ENCODE assay signal across 32 mouse cellular contexts in the genomic region with DNA sequence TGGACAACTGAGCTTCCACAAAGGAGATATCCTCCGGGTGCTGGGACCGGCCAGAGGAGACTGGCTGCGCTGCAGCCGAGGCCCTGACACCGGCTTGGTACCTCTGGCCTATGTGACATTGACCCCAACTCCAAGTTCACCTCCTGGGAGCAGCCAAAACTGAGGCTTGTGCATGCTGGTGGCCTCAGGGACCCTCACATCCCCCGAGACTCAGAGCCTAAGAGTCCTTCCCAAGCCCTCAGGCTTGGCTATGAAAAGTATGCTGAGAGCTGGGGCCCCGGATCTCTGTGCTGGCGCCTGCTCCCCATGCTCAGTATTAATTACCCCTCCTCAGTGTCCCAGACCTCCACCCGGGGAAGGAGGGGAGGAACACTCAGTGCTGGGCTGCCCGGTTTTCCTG. TPM values are rescaled to one million over a fixed set of nuclear protein-coding genes. Genes with fewer than 3 reads are reported as not detected.
DNase-seq lines count a peak whose midpoint lies in the region; ATAC-seq and TF ChIP-seq lines count a peak whose summit lies in the region.
"Had no signal": no experiment of that assay in that cellular context is flagged by ENCODE, and none has a peak within 500 bp of the region (broad histone marks: within the 10 kb centered on the region; RNA-seq: fewer than 3 reads in every experiment).

No protein-coding gene starts in this region.

- H3K27me3 ChIP-seq in limb, embryonic 11.5 days (ENCODE audit: control insufficient read depth, insufficient read depth, low read length) = peaks cover 51% of the 10 kb centered on the region
- peaks cover 97% of the 10 kb centered on the region for H3K27me3 ChIP-seq in limb, embryonic 10.5 days (ENCODE audit: low read depth, poor library complexity, severe bottlenecking)
- no peaks in the 10 kb centered on the region for H3K27me3 ChIP-seq in midbrain, postnatal 0 days (ENCODE audit: insufficient read depth, low read length)
- H3K27me3 ChIP-seq in midbrain, embryonic 15.5 days (replicated peaks) = peaks cover 27% of the 10 kb centered on the region
- peaks cover 86% of the 10 kb centered on the region for H3K27me3 ChIP-seq in E14TG2a.4 (ENCODE audit: insufficient read depth, low read length)

- peaks cover 3% of the 10 kb centered on the region; the same call in 1 of the 2 replicates for H3K36me3 ChIP-seq in limb, embryonic 11.5 days (ENCODE audit: control insufficient read depth, insufficient read depth, low read length)
- peaks cover 37% of the 10 kb centered on the region for H3K36me3 ChIP-seq in limb, embryonic 10.5 days
- peaks cover 59% of the 10 kb centered on the region for H3K36me3 ChIP-seq in midbrain, postnatal 0 days (ENCODE audit: insufficient read depth, low read length)
- H3K36me3 ChIP-seq in midbrain, embryonic 15.5 days (replicated peaks) = peaks cover 51% of the 10 kb centered on the region
- peaks cover 45% of the 10 kb centered on the region for H3K36me3 ChIP-seq in E14TG2a.4 (ENCODE audit: insufficient read depth, low read length)

- peak overlapping the region; percentile 12; the same call in 1 of the 2 replicates for H3K9ac ChIP-seq in limb, embryonic 11.5 days (ENCODE audit: low read length)
- no peak overlapping the region for H3K9ac ChIP-seq in midbrain, postnatal 0 days (replicated peaks; ENCODE audit: low read length, poor library complexity, severe bottlenecking)
- no peak overlapping the region for H3K9ac ChIP-seq in midbrain, embryonic 15.5 days
- H3K9ac ChIP-seq: forebrain, postnatal 0 days; heart, embryonic 15.5 days had no signal

- no peak for TF ChIP-seq CTCF in gastrocnemius, adult 2 months (IDR thresholded peaks at IDR 0.05)
- no peak for TF ChIP-seq CTCF in midbrain, postnatal 0 days (IDR thresholded peaks at IDR 0.05)
- no peak for TF ChIP-seq CTCF in E14TG2a.4 (conservative IDR thresholded peaks at IDR 0.05; ENCODE audit: low read length)

- no peak overlapping the region for H3K4me2 ChIP-seq in limb, embryonic 11.5 days (ENCODE audit: low read depth, severe bottlenecking)
- H3K4me2 ChIP-seq in midbrain, postnatal 0 days (ENCODE audit: low read depth, low read length, poor library complexity, severe bottlenecking) = no peak overlapping the region
- no peak overlapping the region for H3K4me2 ChIP-seq in midbrain, embryonic 15.5 days
- H3K4me2 ChIP-seq: heart, embryonic 15.5 days; hindbrain, embryonic 13.5 days had no signal

- H3K27ac ChIP-seq in gastrocnemius, adult 2 months = peak overlapping the region; percentile 1; the same call in 1 of the 2 replicates
- H3K27ac ChIP-seq in limb, embryonic 11.5 days (replicated peaks; ENCODE audit: low read depth, low read length) = no peak overlapping the region
- H3K27ac ChIP-seq in limb, embryonic 10.5 days = no peak overlapping the region
- no peak overlapping the region for H3K27ac ChIP-seq in midbrain, postnatal 0 days (ENCODE audit: low read depth, low read length)
- H3K27ac ChIP-seq in midbrain, embryonic 15.5 days = no peak overlapping the region
- H3K27ac ChIP-seq: heart, embryonic 15.5 days; hindbrain, embryonic 10.5 days; hindbrain, embryonic 13.5 days had no signal

- intact Hi-C loops in gastrocnemius, adult 2 months (cut with DNase I) = no loop called here

- no peak for ATAC-seq in limb, embryonic 11.5 days (ENCODE audit: insufficient number of reproducible peaks, low FRiP score, low TSS enrichment, low read depth)
- ATAC-seq in midbrain, postnatal 0 days (ENCODE audit: low FRiP score) = 0 out of 2 replicates have a peak, but pooled peaks have one; percentile 9
- no peak for ATAC-seq in midbrain, embryonic 15.5 days (replicated peaks)
- ATAC-seq: forebrain, embryonic 14.5 days; forebrain, postnatal 0 days had no signal

- peak; percentile 16 for DNase-seq in gastrocnemius, adult 2 months
- no peak for DNase-seq in gastrocnemius, postnatal 4 days (ENCODE audit: low spot score in 2 of 2)
- no peak for DNase-seq in limb, embryonic 11.5 days (ENCODE audit: low spot score)
- DNase-seq in limb, embryonic 10.5 days (ENCODE audit: low spot score) = no peak
- no peak for DNase-seq in midbrain, postnatal 0 days (ENCODE audit: low spot score)
- no peak for DNase-seq in kidney, adult 18-20 months
- DNase-seq: adrenal gland, adult 2 months; adrenal gland, postnatal 14 days; B cell, adult 2 months; cerebellum, adult 11 months; cerebellum, adult 2 months; cerebellum, postnatal 25 days; forebrain, postnatal 0 days; gastrocnemius, postnatal 25 days; heart, postnatal 36 days had no signal

- H3K9me3 ChIP-seq in limb, embryonic 11.5 days (ENCODE audit: control insufficient read depth, low read length) = no peaks in the 10 kb centered on the region
- no peaks in the 10 kb centered on the region for H3K9me3 ChIP-seq in limb, embryonic 10.5 days (replicated peaks)
- H3K9me3 ChIP-seq in midbrain, postnatal 0 days (ENCODE audit: low read length) = no peaks in the 10 kb centered on the region
- no peaks in the 10 kb centered on the region for H3K9me3 ChIP-seq in midbrain, embryonic 15.5 days
- no peaks in the 10 kb centered on the region for H3K9me3 ChIP-seq in E14TG2a.4 (ENCODE audit: low read length)
- H3K9me3 ChIP-seq: heart, embryonic 12.5 days; heart, embryonic 15.5 days; hindbrain, embryonic 10.5 days; hindbrain, embryonic 13.5 days had no signal

- no peak overlapping the region for H3K4me3 ChIP-seq in gastrocnemius, adult 2 months
- H3K4me3 ChIP-seq in limb, embryonic 11.5 days (ENCODE audit: low read depth, low read length) = no peak overlapping the region
- no peak overlapping the region for H3K4me3 ChIP-seq in limb, embryonic 10.5 days
- no peak overlapping the region for H3K4me3 ChIP-seq in midbrain, postnatal 0 days (ENCODE audit: low read depth, low read length)
- no peak overlapping the region for H3K4me3 ChIP-seq in midbrain, embryonic 15.5 days
- 0 out of 2 replicates have a peak overlapping the region, but pooled peaks have one; percentile 13 for H3K4me3 ChIP-seq in E14TG2a.4 (replicated peaks; ENCODE audit: low read length)
- H3K4me3 ChIP-seq: heart, embryonic 12.5 days; heart, embryonic 15.5 days; hindbrain, embryonic 13.5 days had no signal

- peaks cover 4% of the 10 kb centered on the region for H3K4me1 ChIP-seq in limb, embryonic 11.5 days (ENCODE audit: control insufficient read depth, insufficient read depth, low read length)
- H3K4me1 ChIP-seq in limb, embryonic 10.5 days = peaks cover 32% of the 10 kb centered on the region
- no peaks in the 10 kb centered on the region for H3K4me1 ChIP-seq in midbrain, postnatal 0 days (ENCODE audit: insufficient read depth, low read length)
- peaks cover 14% of the 10 kb centered on the region for H3K4me1 ChIP-seq in midbrain, embryonic 15.5 days
- peaks cover 57% of the 10 kb centered on the region for H3K4me1 ChIP-seq in E14TG2a.4 (replicated peaks; ENCODE audit: low read depth, low read length)

- WGBS in limb, embryonic 11.5 days = 43% methylated on average over 10 of the region's 10 CpGs
- WGBS in limb, embryonic 10.5 days = 32% methylated on average over 10 of the region's 10 CpGs
- 51% methylated on average over 10 of the region's 10 CpGs for WGBS in midbrain, postnatal 0 days
- WGBS in midbrain, embryonic 15.5 days = 50% methylated on average over 10 of the region's 10 CpGs

RNA-seq across cellular contexts. Expression of a gene that starts 2.4 kb away (rescaled TPM):
- total RNA-seq in gastrocnemius, adult 2 months (2021) = not detected
- under 1 TPM in 1 of 2 experiments, not detected in 1; 0.47 TPM for total RNA-seq in gastrocnemius, postnatal 4 days (2021)
- polyA plus RNA-seq in limb, embryonic 11.5 days (2014; fragmentation: Nextera tagmentation; extraction: Ambion mirVana) = 0.14 TPM in 1 of 2 replicates, not detected in the other
- polyA plus RNA-seq in limb, embryonic 10.5 days (2016; fragmentation: Nextera tagmentation; extraction: Ambion mirVana) = 0.18 TPM in 1 of 2 replicates, not detected in the other
- total RNA-seq in midbrain, postnatal 0 days (2014; rRNA removed) = 1.7 and 2.8 TPM in 2 replicates
- 1.6 and 2.2 TPM in 2 replicates for polyA plus RNA-seq in midbrain, postnatal 0 days (2015; fragmentation: Nextera tagmentation; extraction: Ambion mirVana)
- polyA plus RNA-seq in midbrain, embryonic 15.5 days (2015; fragmentation: Nextera tagmentation; extraction: Ambion mirVana) = 0.52 and 1.7 TPM in 2 replicates
- total RNA-seq: adrenal gland, adult 2 months; adrenal gland, postnatal 14 days; CH12.LX; common myeloid progenitor, adult 5-6 weeks; gastrocnemius, adult 8-10 months; gastrocnemius, postnatal 25 days; granulocyte monocyte progenitor cell, adult 5-6 weeks; heart, postnatal 36 days; MEL had no signal
- polyA plus RNA-seq: embryonic facial prominence, embryonic 11.5 days; heart, embryonic 12.5 days had no signal

RNA-seq across cellular contexts. Expression of a gene that starts 15.3 kb away (rescaled TPM):
- 10 to 100 TPM; 55.7 to 57.8 TPM for total RNA-seq in gastrocnemius, adult 2 months (2021)
- 10 to 100 TPM; 39.3 to 40.9 TPM for total RNA-seq in gastrocnemius, postnatal 4 days (2021)
- polyA plus RNA-seq in limb, embryonic 11.5 days (2014; fragmentation: Nextera tagmentation; extraction: Ambion mirVana) = 9.8 TPM in 2 replicates
- 7.5 and 9.7 TPM in 2 replicates for polyA plus RNA-seq in limb, embryonic 10.5 days (2016; fragmentation: Nextera tagmentation; extraction: Ambion mirVana)
- 141 and 184 TPM in 2 replicates for total RNA-seq in midbrain, postnatal 0 days (2014; rRNA removed)
- 17.2 and 18.9 TPM in 2 replicates for polyA plus RNA-seq in midbrain, postnatal 0 days (2015; fragmentation: Nextera tagmentation; extraction: Ambion mirVana)
- polyA plus RNA-seq in midbrain, embryonic 15.5 days (2015; fragmentation: Nextera tagmentation; extraction: Ambion mirVana) = 16.7 and 17.1 TPM in 2 replicates

RNA-seq across cellular contexts. Expression of a gene that starts 27.9 kb away (rescaled TPM):
- not detected for total RNA-seq in gastrocnemius, adult 2 months (2021)
- under 1 TPM; 0.32 to 0.75 TPM for total RNA-seq in gastrocnemius, postnatal 4 days (2021)
- polyA plus RNA-seq in limb, embryonic 11.5 days (2014; fragmentation: Nextera tagmentation; extraction: Ambion mirVana) = 2.4 and 4.0 TPM in 2 replicates
- polyA plus RNA-seq in limb, embryonic 10.5 days (2016; fragmentation: Nextera tagmentation; extraction: Ambion mirVana) = 2.0 and 2.3 TPM in 2 replicates
- total RNA-seq in midbrain, postnatal 0 days (2014; rRNA removed) = not detected in 2 replicates
- polyA plus RNA-seq in midbrain, postnatal 0 days (2015; fragmentation: Nextera tagmentation; extraction: Ambion mirVana) = 5.2 and 5.4 TPM in 2 replicates
- polyA plus RNA-seq in midbrain, embryonic 15.5 days (2015; fragmentation: Nextera tagmentation; extraction: Ambion mirVana) = 6.0 and 6.6 TPM in 2 replicates
- total RNA-seq: gastrocnemius, adult 8-10 months; gastrocnemius, postnatal 25 days had no signal

RNA-seq across cellular contexts. Expression of a gene that starts 44.7 kb away (rescaled TPM):
- 10 to 100 TPM; 19.0 to 29.6 TPM for total RNA-seq in gastrocnemius, adult 2 months (2021)
- total RNA-seq in gastrocnemius, postnatal 4 days (2021) = 10 to 100 TPM; 58.6 to 63.4 TPM
- 3.5 and 4.5 TPM in 2 replicates for polyA plus RNA-seq in limb, embryonic 11.5 days (2014; fragmentation: Nextera tagmentation; extraction: Ambion mirVana)
- polyA plus RNA-seq in limb, embryonic 10.5 days (2016; fragmentation: Nextera tagmentation; extraction: Ambion mirVana) = 3.4 and 5.8 TPM in 2 replicates
- 156 and 200 TPM in 2 replicates for total RNA-seq in midbrain, postnatal 0 days (2014; rRNA removed)
- polyA plus RNA-seq in midbrain, postnatal 0 days (2015; fragmentation: Nextera tagmentation; extraction: Ambion mirVana) = 77.7 and 78.9 TPM in 2 replicates
- 104 and 107 TPM in 2 replicates for polyA plus RNA-seq in midbrain, embryonic 15.5 days (2015; fragmentation: Nextera tagmentation; extraction: Ambion mirVana)
- total RNA-seq: CH12.LX had no signal

RNA-seq across cellular contexts. Expression of a gene that starts 57.0 kb away (rescaled TPM):
- total RNA-seq in gastrocnemius, adult 2 months (2021) = not detected
- not detected for total RNA-seq in gastrocnemius, postnatal 4 days (2021)
- polyA plus RNA-seq in limb, embryonic 11.5 days (2014; fragmentation: Nextera tagmentation; extraction: Ambion mirVana) = not detected in 2 replicates
- polyA plus RNA-seq in limb, embryonic 10.5 days (2016; fragmentation: Nextera tagmentation; extraction: Ambion mirVana) = not detected in 2 replicates
- not detected in 2 replicates for total RNA-seq in midbrain, postnatal 0 days (2014; rRNA removed)
- polyA plus RNA-seq in midbrain, postnatal 0 days (2015; fragmentation: Nextera tagmentation; extraction: Ambion mirVana) = not detected in 2 replicates
- polyA plus RNA-seq in midbrain, embryonic 15.5 days (2015; fragmentation: Nextera tagmentation; extraction: Ambion mirVana) = not detected in 2 replicates
- total RNA-seq: adrenal gland, adult 2 months; adrenal gland, postnatal 4 days; common myeloid progenitor, adult 5-6 weeks; forebrain, postnatal 0 days; gastrocnemius, adult 8-10 months; gastrocnemius, postnatal 25 days; granulocyte monocyte progenitor cell, adult 5-6 weeks; heart, postnatal 36 days had no signal
- polyA plus RNA-seq: cerebellum, adult 2 months; embryonic facial prominence, embryonic 11.5 days; embryonic facial prominence, embryonic 14.5 days; forebrain, embryonic 11.5 days; forebrain, embryonic 14.5 days; forebrain, postnatal 0 days; heart, embryonic 12.5 days; hindbrain, embryonic 10.5 days; hindbrain, embryonic 13.5 days; intestine, embryonic 14.5 days had no signal
